Mouse (Mus musculus) MEL (cell line): ENCODE measurements around the gene Chka. TPM values are rescaled to one million over a fixed set of nuclear protein-coding genes. Genes with fewer than 3 reads are reported as not detected.

ENCODE experiments used
- DNase-seq: peaks from one replicate; pipeline ENCODE4 v3.0.0; 2011; ENCODE audit warnings: low read depth, low spot score
- H3K27ac ChIP-seq: 2 replicates; pipeline ENCODE4 v1.5.1; 2012; ENCODE audit warnings: low read depth, mild to moderate bottlenecking, control low read depth, low read length, moderate library complexity; ENCODE audit not compliant: control insufficient read depth
- H3K27me3 ChIP-seq, 2 experiments: fragments of 150-350 bp in 1 of 2; sonication (generic) in 1 of 2; 2 replicates each; pipeline ENCODE4 v1.6.1; 2012; ENCODE audit warnings: low read length in 2 of 2, mild to moderate bottlenecking in 2 of 2, improper control_type of control experiment in 1 of 2, moderate library complexity in 1 of 2; ENCODE audit not compliant: insufficient read depth in 2 of 2, control insufficient read depth in 1 of 2
- H3K36me3 ChIP-seq, 2 experiments: 2 replicates each; pipeline ENCODE4 v1.6.1; 2012 to 2014; ENCODE audit warnings: low read length in 2 of 2, improper control_type of control experiment in 1 of 2, inconsistent platforms in 1 of 2, mild to moderate bottlenecking in 1 of 2; ENCODE audit not compliant: insufficient read depth in 2 of 2, control insufficient read depth in 1 of 2
- H3K4me1 ChIP-seq, 2 experiments: fragments of 150-350 bp in 1 of 2; sonication (generic) in 1 of 2; 2 replicates each; pipeline ENCODE4 v1.6.1; 2012; ENCODE audit warnings: low read length in 2 of 2, improper control_type of control experiment in 1 of 2, mild to moderate bottlenecking in 1 of 2; ENCODE audit not compliant: insufficient read depth in 2 of 2, control insufficient read depth in 1 of 2
- H3K4me3 ChIP-seq, 2 experiments: fragments of 150-350 bp in 1 of 2; sonication (generic) in 1 of 2; 2 replicates each; pipeline ENCODE4 v1.5.1; 2012; ENCODE audit warnings: low read depth in 2 of 2, low read length in 2 of 2, mild to moderate bottlenecking in 2 of 2, moderate library complexity in 2 of 2, control low read depth in 1 of 2, improper control_type of control experiment in 1 of 2; ENCODE audit not compliant: control insufficient read depth in 1 of 2, insufficient read depth in 1 of 2
- H3K79me2 ChIP-seq: 2 replicates; pipeline ENCODE4 v1.6.1; 2012; ENCODE audit warnings: mild to moderate bottlenecking, low read length, moderate library complexity; ENCODE audit not compliant: control insufficient read depth, poor library complexity, insufficient read depth
- H3K9ac ChIP-seq: 2 replicates; pipeline ENCODE4 v1.6.1; 2012; ENCODE audit warnings: low read depth, mild to moderate bottlenecking, control low read depth, low read length, moderate library complexity; ENCODE audit not compliant: control insufficient read depth, poor library complexity, severe bottlenecking
- H3K9me3 ChIP-seq: fragments of 150-350 bp; sonication (generic); replicated peaks from 2 replicates; pipeline ENCODE4 v1.6.1; 2012; ENCODE audit warnings: mild to moderate bottlenecking, low read length, improper control_type of control experiment, moderate library complexity; ENCODE audit not compliant: insufficient read depth
- BHLHE40 ChIP-seq: IDR thresholded peaks from 2 replicates; pipeline ENCODE4 v1.6.1; 2012; ENCODE audit warnings: low read depth, mild to moderate bottlenecking, inconsistent platforms, low read length, improper control_type of control experiment, borderline replicate concordance
- CTCF ChIP-seq, 3 experiments: IDR thresholded peaks in 2 of 3; conservative IDR thresholded peaks in 1 of 3; 2 replicates each; pipeline ENCODE4 v1.5.1; 2011 to 2012; ENCODE audit warnings: low read length in 3 of 3, low read depth in 2 of 3, mild to moderate bottlenecking in 2 of 3, improper control_type of control experiment in 1 of 3, inconsistent platforms in 1 of 3, mixed read lengths in 1 of 3, moderate library complexity in 1 of 3; ENCODE audit not compliant: control insufficient read depth in 1 of 3, insufficient read depth in 1 of 3, poor library complexity in 1 of 3, severe bottlenecking in 1 of 3
- ELF1 ChIP-seq: IDR thresholded peaks from 2 replicates; pipeline ENCODE4 v1.6.1; 2014; ENCODE audit warnings: low read depth, mild to moderate bottlenecking, inconsistent platforms, low read length, improper control_type of control experiment, moderate library complexity
- ETS1 ChIP-seq: IDR thresholded peaks from 2 replicates; pipeline ENCODE4 v1.6.1; 2012; ENCODE audit warnings: low read depth, mild to moderate bottlenecking, inconsistent platforms, low read length, improper control_type of control experiment, moderate library complexity
- GABPA ChIP-seq: IDR thresholded peaks from 2 replicates; pipeline ENCODE4 v1.6.1; 2012; ENCODE audit warnings: low read depth, mild to moderate bottlenecking, inconsistent platforms, low read length, improper control_type of control experiment, moderate library complexity
- GATA1 ChIP-seq: IDR thresholded peaks from 2 replicates; pipeline ENCODE4 v1.6.1; 2011; ENCODE audit warnings: low read depth, low read length, improper control_type of control experiment
- KAT2A ChIP-seq: conservative IDR thresholded peaks from 2 replicates; pipeline ENCODE4 v1.6.1; 2012; ENCODE audit warnings: low read depth, low read length, improper control_type of control experiment, inconsistent platforms
- MAFK ChIP-seq: IDR thresholded peaks from 2 replicates; pipeline ENCODE4 v1.6.1; 2011; ENCODE audit warnings: low read depth, mild to moderate bottlenecking, low read length, improper control_type of control experiment, borderline replicate concordance
- MEF2A ChIP-seq: IDR thresholded peaks from 2 replicates; pipeline ENCODE4 v1.6.1; 2014; ENCODE audit warnings: low read depth, mild to moderate bottlenecking, inconsistent platforms, low read length, improper control_type of control experiment; ENCODE audit not compliant: poor library complexity, insufficient replicate concordance, severe bottlenecking; ENCODE audit errors: extremely low read depth
- MYB ChIP-seq: IDR thresholded peaks from 2 replicates; pipeline ENCODE4 v1.6.1; 2011; ENCODE audit warnings: mild to moderate bottlenecking, low read depth, low read length, improper control_type of control experiment
- MYC ChIP-seq: IDR thresholded peaks from 2 replicates; pipeline ENCODE4 v1.6.1; 2011; ENCODE audit warnings: low read depth, mild to moderate bottlenecking, low read length, improper control_type of control experiment, moderate library complexity
- NELFE ChIP-seq: IDR thresholded peaks from 2 replicates; pipeline ENCODE4 v1.6.1; 2011; ENCODE audit warnings: low read depth, low read length, improper control_type of control experiment
- NRF1 ChIP-seq: IDR thresholded peaks from 2 replicates; pipeline ENCODE4 v1.6.1; 2014; ENCODE audit warnings: low read depth, mild to moderate bottlenecking, inconsistent platforms, low read length, improper control_type of control experiment, moderate library complexity; ENCODE audit not compliant: poor library complexity, insufficient read depth, severe bottlenecking
- POLR2AphosphoS2 ChIP-seq: IDR thresholded peaks from 2 replicates; pipeline ENCODE4 v1.6.1; 2011; ENCODE audit warnings: low read length, improper control_type of control experiment
- POLR2AphosphoS5 ChIP-seq: IDR thresholded peaks from 2 replicates; pipeline ENCODE4 v1.6.1; 2012; ENCODE audit warnings: low read depth, borderline replicate concordance, mild to moderate bottlenecking, inconsistent platforms, low read length, moderate library complexity, mixed read lengths
- RAD21 ChIP-seq: IDR thresholded peaks from 2 replicates; pipeline ENCODE4 v1.6.1; 2011; ENCODE audit warnings: mild to moderate bottlenecking, low read depth, low read length, improper control_type of control experiment
- RCOR1 ChIP-seq: IDR thresholded peaks from 2 replicates; pipeline ENCODE4 v1.6.1; 2012; ENCODE audit warnings: low read depth, mild to moderate bottlenecking, inconsistent platforms, low read length, improper control_type of control experiment
- SIN3A ChIP-seq: IDR thresholded peaks from 2 replicates; pipeline ENCODE4 v1.6.1; 2012; ENCODE audit warnings: low read length, improper control_type of control experiment, inconsistent platforms
- SMC3 ChIP-seq: IDR thresholded peaks from 2 replicates; pipeline ENCODE4 v1.6.1; 2011; ENCODE audit warnings: low read depth, low read length, improper control_type of control experiment
- TBP ChIP-seq: IDR thresholded peaks from 2 replicates; pipeline ENCODE4 v1.8.0; 2011; ENCODE audit warnings: low read depth, low read length, improper control_type of control experiment
- TCF12 ChIP-seq: IDR thresholded peaks from 2 replicates; pipeline ENCODE4 v1.6.1; 2014; ENCODE audit warnings: low read depth, mild to moderate bottlenecking, inconsistent platforms, low read length, improper control_type of control experiment, moderate library complexity
- UBTF ChIP-seq: IDR thresholded peaks from 2 replicates; pipeline ENCODE4 v1.6.1; 2012; ENCODE audit warnings: low read depth, mild to moderate bottlenecking, inconsistent platforms, low read length, improper control_type of control experiment, moderate library complexity, borderline replicate concordance; ENCODE audit not compliant: insufficient read depth
- USF1 ChIP-seq: IDR thresholded peaks from 2 replicates; pipeline ENCODE4 v1.6.1; 2014; ENCODE audit warnings: low read depth, mild to moderate bottlenecking, inconsistent platforms, low read length, improper control_type of control experiment, moderate library complexity
- USF2 ChIP-seq, 2 experiments: IDR thresholded peaks; 2 replicates each; pipeline ENCODE4 v1.6.1; 2011 to 2012; ENCODE audit warnings: improper control_type of control experiment in 2 of 2, low read length in 2 of 2, borderline replicate concordance in 1 of 2, inconsistent platforms in 1 of 2, low read depth in 1 of 2, mild to moderate bottlenecking in 1 of 2; ENCODE audit not compliant: insufficient read depth in 1 of 2
- ZKSCAN1 ChIP-seq: IDR thresholded peaks from 2 replicates; pipeline ENCODE4 v1.6.1; 2012; ENCODE audit warnings: low read depth, mild to moderate bottlenecking, inconsistent platforms, low read length, improper control_type of control experiment, moderate library complexity
- ZMIZ1 ChIP-seq: IDR thresholded peaks from 2 replicates; pipeline ENCODE4 v1.6.1; 2012; ENCODE audit warnings: low read depth, mild to moderate bottlenecking, inconsistent platforms, low read length, improper control_type of control experiment, moderate library complexity
- polyA plus RNA-seq, 2 experiments: library from polyadenylated mRNA; stranded (reverse) in 1 of 2; unstranded in 1 of 2; fragments of >175 nt in 1 of 2; fragments of >200 nt in 1 of 2; gene quantifications; 2 replicates each; pipeline versions ENCODE4 v1.2.1 to v1.2.4; 2012; ENCODE audit warnings: low replicate concordance in 2 of 2, low read depth in 1 of 2; ENCODE audit not compliant: insufficient read length in 2 of 2, insufficient read depth in 1 of 2, missing spikeins in 1 of 2
- total RNA-seq: library from RNA; depleted of rRNA; stranded (reverse); fragments of 300-350 nt; gene quantifications from 2 replicates; pipeline ENCODE4 v1.2.3, GENCODE M21; 2012

Chka gene
- total and polyA plus RNA-seq, 3 experiments = 12.5 to 21.0 TPM; not detected in 1

DNA sequence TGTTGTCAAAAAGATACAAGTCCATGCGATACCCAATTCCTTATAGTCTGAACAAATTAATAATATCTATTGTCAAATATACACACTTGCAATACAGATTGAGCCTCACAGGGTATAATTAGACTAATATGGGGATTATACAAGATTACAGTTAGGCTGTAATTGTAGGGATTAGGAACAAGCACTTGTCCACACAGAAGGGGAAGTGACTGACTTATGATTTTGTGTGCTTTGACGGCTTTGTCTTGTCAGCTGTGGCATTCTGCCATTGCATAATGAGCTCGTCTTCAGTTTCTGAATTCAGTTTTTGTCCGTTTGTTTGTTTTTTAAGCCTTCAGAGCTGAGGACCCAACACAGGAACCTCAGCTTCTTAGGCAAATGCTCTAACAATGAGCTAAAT, 30.6 kb downstream of the Chka start:
- Histone ChIP-seq H3K9me3 (no peaks in the 10 kb centered on the region), H3K9ac (no peak overlapping the region), H3K4me3 (no peak overlapping the region), H3K4me1 (no peaks in the 10 kb centered on the region), H3K27ac (no peak overlapping the region), H3K79me2 (no peaks in the 10 kb centered on the region), H3K36me3 (no peaks in the 10 kb centered on the region), H3K27me3 (no peaks in the 10 kb centered on the region)
- DNase-seq = peak; percentile 34
- TF ChIP-seq GATA1 (no peak), ETS1 (no peak), ZKSCAN1 (no peak), NRF1 (no peak), SIN3A (no peak), RAD21 (no peak), ELF1 (no peak), MYB (no peak), TCF12 (no peak), POLR2AphosphoS2 (no peak), CTCF (IDR thresholded peaks at IDR 0.05 in 2 of 3, conservative IDR thresholded peaks at IDR 0.05 in 1 of 3; ENCODE audit: control insufficient read depth in 1 of 3, insufficient read depth in 1 of 3, low read depth in 2 of 3, low read length in 3 of 3, poor library complexity in 1 of 3, severe bottlenecking in 1 of 3) (no peak)

DNA sequence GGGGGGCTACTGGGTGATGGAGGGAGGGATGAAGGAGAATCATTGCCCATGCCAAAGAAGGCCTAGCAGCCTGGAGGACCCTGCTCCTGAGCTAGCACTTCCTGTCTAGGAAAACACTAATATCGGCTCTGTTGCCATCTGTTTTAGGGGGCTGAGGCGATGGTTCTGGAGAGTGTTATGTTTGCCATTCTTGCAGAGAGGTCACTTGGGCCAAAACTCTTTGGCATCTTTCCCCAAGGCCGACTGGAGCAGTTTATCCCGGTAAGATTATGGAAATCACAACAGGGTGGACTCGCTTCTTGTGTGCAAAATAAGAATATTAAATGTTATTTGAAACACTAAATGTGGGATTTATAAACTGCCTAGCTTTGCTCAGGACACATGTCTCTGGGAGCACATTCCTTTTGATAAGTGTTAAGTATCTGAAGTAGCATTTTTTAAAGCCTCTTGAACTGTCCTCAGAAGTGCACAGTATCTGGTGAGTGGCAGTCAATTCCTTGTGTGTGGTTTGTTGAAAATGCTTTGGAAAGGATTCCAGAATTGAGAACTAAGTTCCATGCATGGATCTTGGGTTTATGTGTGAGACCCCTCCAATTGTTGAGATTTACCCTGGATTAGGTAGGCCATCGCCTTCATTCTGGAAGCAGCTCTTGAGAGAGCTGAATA, 32.9 kb downstream of the Chka start:
- Histone ChIP-seq H3K4me3 (no peak overlapping the region), H3K79me2 (no peaks in the 10 kb centered on the region), H3K4me1 (no peaks in the 10 kb centered on the region), H3K27me3 (no peaks in the 10 kb centered on the region), H3K9me3 (no peaks in the 10 kb centered on the region), H3K27ac (no peak overlapping the region), H3K36me3 (no peaks in the 10 kb centered on the region), H3K9ac (no peak overlapping the region)
- no peak for DNase-seq
- TF ChIP-seq NELFE (no peak), POLR2AphosphoS5 (no peak), MYC (no peak), MEF2A (no peak), GATA1 (no peak), MYB (no peak), UBTF (no peak), ZMIZ1 (no peak), BHLHE40 (no peak), TCF12 (no peak), USF1 (no peak), MAFK (no peak), RCOR1 (no peak), ETS1 (no peak), TBP (no peak), KAT2A (no peak), GABPA (no peak), USF2 (IDR thresholded peaks at IDR 0.05; ENCODE audit: borderline replicate concordance in 1 of 2, insufficient read depth in 1 of 2, low read depth in 1 of 2, low read length in 2 of 2) (no peak), SMC3 (no peak)
